Mouse (Mus musculus) fibroblast of lung, adult 2 months (primary cell): Measurements from ENCODE around the gene Emc10.

Experiments
- DNase-seq: peaks from one replicate; pipeline ENCODE4 v3.0.0-alpha.2; 2011; ENCODE audit warnings: low read depth

The Emc10 gene

GRCm38 (mm10) chr7:44495992-44496770 lies at the start of gene Emc10, which contains the start of gene Fam71e1:
Gene Emc10 (minus strand): TSS chr7:44496529.
Gene Fam71e1 (plus strand): TSS chr7:44496581.
- peak; percentile 92 for DNase-seq

GRCm38 (mm10) chr7:44543071-44543470 lies 46.7 kb upstream of the Emc10 start:
- DNase-seq = no peak

GRCm38 (mm10) chr7:44542555-44542954 lies 46.2 kb upstream of the Emc10 start:
- DNase-seq = no peak

DNA sequence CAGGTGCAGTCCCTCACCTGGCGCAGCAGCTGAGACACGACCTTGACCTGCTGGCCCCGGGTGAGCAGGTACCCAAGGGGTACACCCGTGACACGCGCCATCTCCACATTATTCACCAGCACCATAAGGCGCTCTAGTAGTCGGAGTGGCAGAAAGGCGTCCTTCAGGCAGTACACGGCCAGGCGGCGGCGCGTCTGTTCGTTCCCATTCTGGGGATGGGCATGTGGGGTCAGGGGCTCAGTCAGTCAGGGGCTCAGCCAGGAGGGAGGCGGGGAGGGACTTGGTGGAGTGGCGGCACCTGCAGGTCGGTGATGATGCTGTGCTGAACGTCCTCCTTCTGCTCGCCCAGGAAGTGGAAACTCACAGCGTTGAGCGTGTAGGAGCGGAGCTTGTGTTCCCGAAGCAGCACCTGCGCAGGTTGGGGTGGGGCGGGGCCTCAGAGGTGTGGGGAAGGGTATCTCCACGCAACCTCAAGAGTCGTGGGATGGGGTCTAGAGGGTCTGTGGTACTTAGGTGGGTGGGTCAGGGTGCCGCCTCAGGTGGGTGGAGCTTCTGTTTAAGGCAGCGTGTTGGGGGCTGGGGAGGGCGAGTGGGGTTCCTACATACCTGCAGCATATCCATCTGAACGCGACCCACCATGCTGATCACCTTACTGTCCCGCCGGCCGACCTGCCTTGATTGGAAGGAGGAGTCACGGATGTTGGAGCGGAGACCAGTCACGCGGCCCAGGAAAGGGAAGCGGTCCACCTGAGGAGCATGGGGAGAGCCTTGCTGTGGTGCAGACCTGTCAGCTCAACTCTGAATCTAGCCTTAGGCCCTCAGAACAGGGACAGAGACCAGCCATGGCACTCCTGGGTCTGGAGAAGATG lies 42.7 kb upstream of the Emc10 start:
- DNase-seq = no peak

DNA sequence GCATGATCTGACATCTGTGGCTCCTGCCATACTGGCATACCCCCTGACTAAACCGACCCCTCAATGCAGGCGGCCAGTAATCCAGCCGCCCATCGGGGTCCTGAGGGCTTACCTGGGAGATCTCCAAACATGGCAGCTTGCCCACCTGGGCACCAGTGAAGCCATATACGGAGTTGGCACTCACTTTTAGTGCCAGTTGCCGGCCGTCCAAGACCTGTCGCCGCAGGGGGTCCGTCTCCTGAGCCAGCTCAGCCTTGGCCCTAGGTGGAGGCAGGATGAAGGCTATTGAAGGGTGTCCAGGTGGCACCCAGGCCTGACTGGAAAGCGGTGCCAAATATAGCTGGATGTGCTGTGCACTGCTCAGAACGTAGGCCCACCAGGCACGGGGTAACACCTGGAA lies 41.2 kb upstream of the Emc10 start:
- DNase-seq = no peak

DNA sequence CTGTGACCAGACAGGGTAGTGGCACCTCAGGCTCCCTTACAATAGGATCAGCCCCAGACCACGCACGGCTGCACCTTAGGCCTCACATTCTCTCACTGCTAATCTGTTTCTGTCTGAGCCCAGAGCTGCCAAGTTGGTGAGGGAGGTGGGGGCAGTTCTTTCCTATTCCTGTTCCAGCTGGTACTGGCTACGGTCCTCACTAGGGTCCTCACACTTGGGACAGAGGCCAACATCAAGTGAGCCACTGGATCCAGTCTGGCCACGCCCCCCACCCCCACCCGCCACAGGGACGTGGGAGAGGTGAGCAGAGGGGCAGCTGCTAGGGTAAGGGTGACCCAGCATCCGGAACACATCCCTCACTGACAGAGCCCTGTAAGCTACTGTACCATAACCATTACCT lies 40.7 kb upstream of the Emc10 start:
- DNase-seq = no peak

- DNase-seq = peak; percentile 23
These were observed 40.2 kb upstream of the Emc10 start for GRCm38 (mm10) chr7:44536590-44536968.

- DNase-seq = no peak
These were observed 39.6 kb upstream of the Emc10 start for GRCm38 (mm10) chr7:44535657-44536589.

GRCm38 (mm10) chr7:44534656-44535441 lies 38.5 kb upstream of the Emc10 start:
- DNase-seq = no peak

DNA sequence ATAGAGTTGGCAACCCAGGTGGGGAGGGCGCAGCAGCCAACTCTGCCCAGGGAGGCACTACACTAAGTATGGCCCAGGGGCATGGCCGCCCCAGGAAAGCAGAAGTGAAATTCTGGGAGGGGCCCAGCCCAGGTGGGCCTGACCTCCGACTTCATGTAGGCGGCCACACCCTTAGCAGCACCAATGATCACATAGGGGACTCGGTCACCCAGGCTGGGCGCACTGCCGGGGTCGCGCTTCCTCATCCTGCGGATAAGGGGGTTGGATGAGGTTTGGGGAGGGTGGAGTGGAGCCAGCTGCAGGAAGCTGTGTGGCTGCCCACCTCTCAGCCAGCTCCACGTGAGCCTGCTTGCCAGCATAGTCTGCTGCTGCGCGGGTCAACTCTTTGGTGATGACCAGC lies 37.9 kb upstream of the Emc10 start:
- no peak for DNase-seq

DNA sequence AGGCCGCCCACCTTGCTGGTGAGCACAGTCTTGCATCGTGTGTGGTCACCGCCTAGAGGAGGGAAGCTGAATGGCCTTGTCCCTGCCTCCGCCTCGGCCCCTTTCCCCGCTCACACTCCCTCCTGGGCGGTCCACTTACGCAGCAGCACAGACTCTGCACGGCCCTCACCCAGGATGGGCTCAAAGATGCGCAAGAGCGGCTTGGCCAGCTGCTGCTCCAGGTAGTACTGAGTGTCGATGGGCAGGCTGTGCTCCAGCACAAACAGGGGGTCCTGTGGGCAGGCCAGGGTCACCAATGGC lies 37.4 kb upstream of the Emc10 start:
- DNase-seq = no peak

- no peak for DNase-seq
These were observed 36.8 kb upstream of the Emc10 start for GRCm38 (mm10) chr7:44532918-44533745.

GRCm38 (mm10) chr7:44531946-44532732 lies 35.8 kb upstream of the Emc10 start, which contains the start of gene Spib:
Gene Spib (minus strand): TSS chr7:44532071.
- no peak for DNase-seq

DNA sequence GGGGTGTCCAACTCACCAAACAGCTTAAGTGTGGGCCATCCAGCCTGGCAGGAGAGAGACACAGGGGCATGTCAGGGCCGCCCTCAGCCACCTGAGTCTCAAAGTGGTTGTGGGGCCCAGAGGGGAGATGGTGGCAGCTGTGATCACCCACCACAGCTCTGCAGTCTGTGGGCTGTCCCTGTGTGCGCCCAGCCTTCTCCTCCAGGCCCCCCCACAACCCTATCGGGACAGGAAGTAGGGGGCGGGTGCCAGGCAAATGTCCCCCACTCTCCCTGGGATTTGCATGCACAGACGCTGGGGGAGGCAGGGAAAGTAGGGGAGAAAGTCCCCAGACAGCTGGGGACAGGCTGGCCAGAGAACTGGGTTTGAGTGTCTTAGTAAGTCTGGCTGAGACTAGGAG lies 34.9 kb upstream of the Emc10 start:
- DNase-seq = no peak

DNA sequence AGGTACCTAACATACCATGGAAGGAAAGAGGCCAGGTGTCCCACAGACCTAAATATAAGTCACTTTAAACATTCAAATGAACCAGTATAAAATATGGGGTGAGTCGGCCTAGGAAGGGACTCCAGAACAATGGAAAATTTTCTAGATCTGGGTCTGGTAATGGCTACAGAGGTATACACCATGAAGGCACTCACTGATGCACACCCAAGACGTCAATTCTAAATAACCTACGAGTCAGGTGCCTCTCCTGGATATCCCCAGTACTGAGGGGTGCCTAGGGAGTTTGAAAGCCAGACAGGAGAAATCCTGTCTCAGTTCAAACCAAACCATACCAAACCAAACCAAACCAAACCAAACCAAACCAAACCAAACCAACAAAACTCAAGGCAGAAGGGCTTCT lies 34.2 kb upstream of the Emc10 start:
- no peak for DNase-seq

GRCm38 (mm10) chr7:44529518-44529917 lies 33.2 kb upstream of the Emc10 start:
- DNase-seq = no peak

- peak; percentile 69 for DNase-seq
These were observed 31.4 kb upstream of the Emc10 start for GRCm38 (mm10) chr7:44527483-44528398.

GRCm38 (mm10) chr7:44526414-44527154 lies 30.3 kb upstream of the Emc10 start:
- no peak for DNase-seq
